Mouse (Mus musculus) cerebellum, postnatal 25 days (tissue): ENCODE data around the gene Eif3i.

Experiments used
- DNase-seq, 2 experiments: peaks; one replicate each; pipeline ENCODE4 v3.0.0; 2021; ENCODE audit warnings: mixed read lengths in 2 of 2

Eif3i gene

DNA sequence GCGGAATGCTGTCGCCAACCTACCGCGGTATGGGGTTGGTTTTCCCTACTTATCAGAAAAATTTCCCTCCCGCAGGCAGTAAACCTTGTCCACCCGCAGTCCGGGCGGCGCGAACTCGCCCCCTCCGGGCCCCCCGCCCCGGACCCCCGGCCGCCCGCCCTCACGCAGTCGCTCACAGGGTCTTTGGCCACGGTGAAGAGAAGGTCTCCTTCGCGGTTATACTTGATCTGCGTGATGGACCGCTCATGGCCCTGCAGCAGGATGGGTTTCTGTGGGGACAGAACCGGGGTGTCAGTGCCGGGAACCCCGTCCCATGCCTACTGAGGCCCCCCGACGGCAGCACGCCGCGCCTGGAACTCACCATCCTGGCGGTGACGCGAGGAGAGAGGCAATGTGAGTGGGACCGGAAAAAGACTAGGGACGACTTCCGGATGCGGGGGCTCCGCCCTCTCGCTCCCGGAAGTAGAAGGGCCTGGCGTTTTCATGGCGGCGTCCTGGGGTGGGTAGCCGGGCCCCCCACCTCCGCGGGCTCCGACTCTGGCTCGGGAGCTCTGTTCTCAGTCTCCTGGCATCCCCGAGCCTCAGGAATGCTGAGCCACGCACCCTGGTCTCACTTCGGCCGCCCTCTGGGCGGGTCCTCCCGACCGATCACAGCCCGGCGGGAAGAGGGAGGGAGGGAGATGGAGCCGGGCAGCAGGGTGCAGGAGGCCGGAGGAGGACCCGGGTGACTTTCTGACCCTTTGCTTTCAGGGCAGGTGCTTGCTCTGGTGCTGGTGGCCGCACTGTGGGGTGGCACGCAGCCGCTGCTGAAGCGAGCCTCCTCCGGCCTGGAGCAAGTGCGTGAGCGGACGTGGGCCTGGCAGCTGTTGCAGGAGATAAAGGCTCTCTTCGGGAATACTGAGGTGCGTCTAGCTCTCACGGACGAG, at the start of gene Eif3i, which contains the start of gene Tmem234:
Gene Eif3i, minus strand, starts transcription at position 416 of the 926 bp plus-strand sequence.
Gene Tmem234, plus strand, starts transcription at position 436 of the 926 bp plus-strand sequence.
- DNase-seq: peak; percentile 81 to 87

DNA sequence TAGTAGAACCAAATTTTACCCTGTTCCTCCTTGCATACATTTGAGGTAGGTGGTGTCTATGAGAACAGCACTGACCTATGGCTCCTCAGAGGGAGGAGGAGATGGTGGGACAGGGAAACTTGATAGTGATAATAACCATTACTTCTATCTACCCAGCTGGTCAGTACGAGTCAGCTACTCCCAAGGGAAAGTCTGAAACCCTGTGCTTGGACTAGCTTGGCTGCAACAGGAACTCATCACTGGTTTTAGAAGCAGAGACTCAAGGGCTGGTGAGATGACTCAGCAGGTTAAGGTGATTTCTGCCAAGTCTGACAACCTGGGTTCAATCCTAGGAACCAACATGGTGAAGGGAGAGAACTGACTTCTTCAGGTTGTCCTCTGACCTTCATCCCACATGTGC, 48.2 kb upstream of the Eif3i start:
- DNase-seq: no peak

DNA sequence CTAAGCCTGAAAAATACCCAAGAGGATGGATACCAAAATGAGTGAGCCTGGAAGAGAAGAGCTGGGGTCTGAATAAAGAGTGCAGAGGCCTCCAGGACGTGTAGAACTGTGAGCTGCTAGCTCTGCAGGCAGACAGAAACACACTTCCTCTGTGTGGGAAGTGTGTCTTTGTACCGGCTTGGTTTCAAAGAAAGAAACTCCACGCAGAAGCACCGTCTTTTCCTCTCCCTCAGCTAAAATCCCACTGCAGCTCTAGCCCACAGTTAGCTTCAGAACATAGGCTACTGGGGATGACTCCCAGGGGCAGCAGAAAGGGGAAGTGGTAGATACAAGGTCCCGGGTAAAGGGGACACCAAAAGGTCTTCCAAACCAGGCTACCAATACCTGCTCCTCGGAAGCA, 44.8 kb upstream of the Eif3i start:
- no peak for DNase-seq

DNA sequence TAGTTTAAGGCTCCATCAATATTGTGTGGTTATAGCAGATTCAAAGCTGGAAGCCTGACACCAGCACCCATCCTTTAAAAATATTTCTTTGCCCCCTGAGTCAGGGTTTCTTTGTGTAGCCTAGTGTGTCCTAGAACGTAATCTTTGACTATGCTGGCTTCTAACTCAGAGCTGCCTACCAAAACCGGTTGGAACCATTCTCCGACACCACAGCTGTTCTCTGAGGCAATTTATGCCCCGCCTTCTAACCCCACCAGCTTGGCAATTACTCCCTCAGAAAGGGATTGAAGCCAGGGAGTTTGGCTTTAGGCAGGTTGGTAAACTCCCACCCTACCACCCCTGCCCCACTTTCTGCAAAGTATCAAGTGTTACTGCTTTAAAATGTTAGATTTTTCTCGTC, 41.3 kb upstream of the Eif3i start:
- DNase-seq: no peak

DNA sequence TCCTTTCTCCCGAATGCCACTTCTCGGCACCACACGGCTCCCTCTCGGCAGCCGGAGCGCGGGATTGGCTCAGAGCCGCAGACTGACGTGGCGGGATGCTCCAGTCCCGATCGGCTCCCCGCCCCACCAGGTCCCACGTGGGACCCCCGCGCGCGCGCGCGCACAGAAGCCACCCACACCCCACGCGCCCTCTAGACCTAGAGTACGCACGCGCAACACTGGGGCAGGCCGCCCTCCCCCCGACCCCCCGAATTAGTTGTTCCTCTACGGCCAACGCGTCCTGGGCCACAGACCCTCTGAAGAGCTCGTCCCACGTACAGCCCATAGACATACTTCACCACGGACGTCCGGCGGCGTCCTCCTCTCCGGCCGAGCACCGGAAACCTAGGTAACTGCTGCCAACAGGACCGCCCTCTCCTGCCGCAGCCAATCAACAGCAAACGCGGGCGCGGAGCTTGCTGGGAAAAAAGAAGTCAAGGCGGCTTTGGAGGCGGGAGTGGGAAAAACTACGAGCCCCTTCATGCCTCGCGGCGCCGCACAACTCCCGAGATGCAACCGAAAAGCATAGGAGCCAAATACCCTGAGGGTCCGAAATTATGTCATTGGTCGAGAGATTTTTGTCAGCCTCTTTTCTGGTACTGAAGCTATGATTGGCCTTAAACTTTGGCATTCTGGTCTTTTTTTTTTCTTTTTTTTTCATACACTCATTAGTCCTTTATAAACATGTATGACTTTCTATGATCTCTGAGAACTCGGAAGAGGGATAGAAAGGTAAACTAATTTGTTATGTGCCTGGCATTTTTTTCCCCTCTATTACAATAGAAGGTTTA, 40.4 kb upstream of the Eif3i start, which contains the start of gene Txlna:
Gene Txlna, minus strand, starts transcription at position 428 of the 830 bp plus-strand sequence.
- peak; percentile 98 to 99 for DNase-seq

DNA sequence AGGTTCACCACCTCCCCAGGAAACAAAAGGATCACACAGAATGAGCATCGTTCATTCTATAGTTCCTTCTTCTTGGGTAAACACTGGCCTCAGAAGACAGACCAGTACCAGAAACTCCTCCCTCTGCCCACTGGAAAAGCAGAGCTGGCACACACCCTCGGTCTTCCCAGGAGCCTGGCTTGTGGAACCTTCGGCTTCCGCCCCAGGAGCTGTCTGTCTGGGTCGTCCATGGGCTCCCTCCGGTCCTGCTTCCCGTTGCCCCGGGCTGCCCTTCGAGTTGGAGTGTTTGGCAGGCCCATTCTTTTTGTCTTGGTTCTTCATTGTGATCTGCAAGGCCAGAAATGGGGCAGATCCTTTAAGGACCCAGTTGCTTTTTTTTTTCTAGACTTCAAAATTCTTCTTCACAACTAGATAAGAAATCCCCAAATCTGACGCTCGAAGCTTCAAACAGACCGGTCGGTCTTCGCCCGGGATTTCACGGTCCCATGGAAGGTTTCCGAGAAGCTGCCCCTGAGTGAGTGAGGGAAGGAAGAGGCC, 39.7 kb upstream of the Eif3i start:
- DNase-seq: peak; percentile 72 to 74

DNA sequence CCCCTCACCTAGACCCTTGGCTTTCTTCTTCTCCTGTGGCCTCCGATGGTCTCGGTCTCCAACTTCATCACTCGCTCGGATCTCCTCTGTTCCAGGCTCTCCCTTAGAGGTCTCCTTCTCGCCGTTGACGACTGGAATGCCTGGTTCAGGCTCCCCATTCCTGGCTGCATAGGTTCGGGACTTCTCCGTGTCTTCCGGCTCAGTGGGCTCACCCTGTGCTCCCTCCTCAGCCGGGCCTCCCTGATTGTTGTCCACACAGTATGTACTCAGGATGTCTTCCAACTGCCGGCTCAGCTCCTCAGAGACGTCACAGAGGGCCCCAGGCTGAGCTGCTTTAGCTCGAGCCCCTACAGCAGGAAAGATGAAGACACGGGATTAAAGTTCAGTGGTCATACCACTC, 38.8 kb upstream of the Eif3i start:
- DNase-seq: no peak

DNA sequence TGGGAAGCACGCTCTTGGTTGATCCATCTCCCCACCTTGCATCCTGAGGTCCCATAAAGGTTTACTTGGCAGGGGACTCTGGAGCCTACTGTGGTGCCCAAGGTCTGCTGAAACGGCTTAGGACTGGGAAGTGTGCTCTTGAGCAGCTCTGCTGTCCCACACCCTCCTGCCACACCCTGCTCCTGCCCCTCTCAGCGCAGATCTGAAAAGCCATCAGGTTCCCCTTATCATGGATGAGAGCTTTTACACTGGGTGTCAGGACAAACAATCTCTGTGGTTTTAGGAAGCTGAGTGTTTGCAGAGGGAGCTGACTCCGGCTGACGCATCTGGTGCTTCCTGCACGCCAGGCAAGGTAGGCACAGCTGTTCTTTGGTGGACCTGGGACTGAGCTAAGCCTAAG, 33.4 kb upstream of the Eif3i start:
- no peak for DNase-seq

DNA sequence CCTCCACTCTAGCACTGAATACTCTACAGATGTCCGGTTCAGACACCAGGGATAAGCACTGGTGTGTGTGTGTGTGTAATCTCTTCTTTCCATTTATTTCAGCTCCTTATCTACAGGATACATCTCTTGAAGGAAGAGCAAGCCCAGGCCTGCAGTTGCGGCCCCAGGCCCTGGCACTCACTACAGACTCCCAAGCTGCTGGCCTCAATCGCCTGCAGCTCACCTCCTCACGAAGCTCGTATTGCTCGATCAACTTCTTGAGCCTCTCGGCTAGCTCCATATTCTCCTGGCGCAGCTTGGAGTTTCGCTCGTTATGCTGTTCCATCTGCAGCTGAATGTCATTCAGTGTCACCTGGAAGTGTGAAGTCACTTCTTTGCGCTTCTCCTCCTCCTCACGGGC, 31.4 kb upstream of the Eif3i start:
- DNase-seq: no peak

DNA sequence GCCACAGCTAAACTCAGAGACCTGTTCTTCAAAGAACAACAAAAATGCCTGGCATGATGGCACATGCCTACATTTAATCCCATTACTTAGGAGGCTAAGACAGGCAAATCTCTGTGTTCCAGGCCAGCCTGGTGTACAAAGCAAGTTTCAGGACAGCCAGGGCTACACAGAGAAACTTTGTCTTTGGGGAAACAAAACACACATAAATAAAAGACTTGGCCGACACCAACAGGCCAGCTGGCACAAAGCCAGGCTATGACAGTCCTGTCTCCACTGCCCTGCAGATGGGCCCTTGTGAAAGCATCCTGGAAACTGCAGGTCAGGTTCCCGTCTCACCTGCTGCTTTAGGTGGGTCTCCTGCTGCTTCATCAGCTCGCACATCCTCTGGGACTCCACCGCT, 30.5 kb upstream of the Eif3i start:
- DNase-seq: peak; percentile 48 to 71

DNA sequence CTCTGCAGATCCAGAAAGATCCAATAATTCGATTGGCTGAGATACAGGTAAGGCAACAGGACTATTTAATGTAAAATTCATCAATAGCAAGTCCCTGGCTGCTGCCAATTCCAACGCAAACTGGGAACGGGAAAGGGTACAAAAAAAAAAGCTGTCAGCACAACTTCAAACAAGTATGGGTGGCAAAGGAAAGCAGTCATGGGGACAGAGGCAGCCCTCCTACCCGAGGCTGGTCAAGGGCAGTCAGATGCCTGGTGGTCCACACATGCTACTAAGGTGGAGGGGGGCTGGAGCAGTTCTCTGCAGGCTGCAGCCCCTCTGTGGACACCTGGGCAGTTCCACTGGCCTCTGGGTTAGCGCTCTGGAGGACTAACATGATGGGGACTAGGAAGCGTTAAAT, 25.6 kb upstream of the Eif3i start:
- no peak for DNase-seq

DNA sequence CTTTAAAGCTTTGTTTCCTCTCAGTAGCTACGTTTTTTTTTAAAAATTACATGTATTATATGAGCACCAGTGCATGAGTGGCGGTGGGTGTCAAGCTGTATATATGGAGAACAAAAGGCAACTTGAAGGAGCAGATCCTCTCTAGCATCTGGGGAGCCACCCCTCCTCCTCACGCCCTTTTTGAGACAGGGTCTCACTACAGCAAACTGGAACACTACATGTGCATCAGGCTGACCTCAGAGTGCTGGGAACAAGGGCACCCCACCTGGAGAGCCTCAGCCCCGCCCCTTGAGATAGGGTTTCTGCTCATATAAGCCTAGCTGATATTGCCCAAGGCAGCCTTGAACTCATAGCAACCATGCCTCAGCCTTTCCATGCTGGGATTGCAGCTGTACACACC, 25.0 kb upstream of the Eif3i start:
- no peak for DNase-seq

DNA sequence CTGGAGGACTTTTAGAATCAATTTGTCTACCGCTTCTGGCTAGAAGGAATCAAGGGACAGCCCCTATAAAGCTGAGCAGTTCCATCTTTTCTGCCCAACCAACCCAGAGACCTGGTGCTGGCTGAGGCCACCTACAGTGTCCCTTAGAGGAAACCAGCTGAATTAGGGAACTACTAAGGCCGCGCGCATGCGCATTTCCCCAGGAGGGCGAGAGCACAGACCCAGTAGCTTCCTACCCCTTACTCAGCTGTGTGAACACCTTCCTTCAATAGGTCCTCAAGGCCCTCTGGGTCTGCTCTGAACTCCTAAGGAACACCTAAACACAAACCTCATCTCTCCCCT, 24.6 kb upstream of the Eif3i start:
- peak; percentile 74 to 77 for DNase-seq

DNA sequence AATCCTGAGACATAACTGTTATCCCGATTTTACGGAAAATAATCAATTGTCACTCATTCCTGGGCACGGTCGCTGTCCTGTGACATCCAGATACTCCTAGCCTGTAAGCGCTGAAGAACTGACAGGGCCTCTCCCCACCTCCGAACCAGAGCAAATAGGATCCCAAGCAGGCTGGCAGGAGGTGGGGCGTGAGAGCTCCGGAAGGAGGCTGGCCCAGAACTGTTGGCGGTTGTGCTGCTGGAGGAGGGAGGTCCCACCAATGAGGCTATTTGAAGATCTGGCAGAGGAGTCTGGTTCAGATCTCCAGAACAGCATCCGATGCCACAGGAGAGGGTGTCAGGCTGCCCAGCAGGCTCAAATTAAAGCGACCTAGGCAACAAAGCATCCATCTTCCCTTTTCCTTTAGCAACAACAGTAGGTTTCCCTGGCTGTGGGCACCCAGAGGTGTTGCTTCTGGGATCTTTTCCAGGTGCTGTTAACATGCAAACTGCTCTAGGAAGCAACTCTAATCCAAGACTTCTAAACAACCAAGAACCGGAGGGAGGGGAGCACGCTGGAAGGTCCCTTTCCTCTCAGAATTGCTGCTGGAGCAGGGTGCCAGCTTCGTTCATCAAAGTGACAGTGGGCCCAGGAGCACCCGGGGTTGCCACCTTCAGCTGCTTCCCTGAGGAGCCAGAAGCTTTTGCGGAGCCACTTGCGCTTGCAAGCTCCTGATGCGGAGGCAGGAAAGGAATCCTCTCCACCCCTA, 24.0 kb upstream of the Eif3i start:
- peak; percentile 88 to 91 for DNase-seq

DNA sequence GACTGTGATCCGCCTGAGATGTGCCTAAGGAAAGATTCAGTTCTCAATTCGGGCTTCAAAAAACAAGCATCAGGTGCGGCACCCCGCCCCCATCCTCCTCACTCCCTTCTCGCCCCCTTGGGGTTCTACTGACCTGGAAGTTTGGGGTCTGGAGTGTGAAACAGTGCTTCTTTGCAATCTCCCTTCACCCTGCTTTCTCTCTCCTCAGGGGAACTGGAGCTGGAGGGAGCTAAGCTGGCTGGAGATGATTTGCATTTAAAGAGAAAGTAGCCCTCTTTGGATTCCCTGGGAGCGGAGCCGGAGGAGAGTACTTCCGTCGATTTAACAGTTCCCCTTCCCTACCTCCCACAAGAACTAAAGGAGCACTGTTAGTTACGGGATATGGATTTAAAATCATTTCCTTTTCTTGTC, 23.2 kb upstream of the Eif3i start, which contains the start of gene Ccdc28b:
Gene Ccdc28b, minus strand, starts transcription at position 267 of the 411 bp plus-strand sequence.
- DNase-seq: peak; percentile 64 to 74

DNA sequence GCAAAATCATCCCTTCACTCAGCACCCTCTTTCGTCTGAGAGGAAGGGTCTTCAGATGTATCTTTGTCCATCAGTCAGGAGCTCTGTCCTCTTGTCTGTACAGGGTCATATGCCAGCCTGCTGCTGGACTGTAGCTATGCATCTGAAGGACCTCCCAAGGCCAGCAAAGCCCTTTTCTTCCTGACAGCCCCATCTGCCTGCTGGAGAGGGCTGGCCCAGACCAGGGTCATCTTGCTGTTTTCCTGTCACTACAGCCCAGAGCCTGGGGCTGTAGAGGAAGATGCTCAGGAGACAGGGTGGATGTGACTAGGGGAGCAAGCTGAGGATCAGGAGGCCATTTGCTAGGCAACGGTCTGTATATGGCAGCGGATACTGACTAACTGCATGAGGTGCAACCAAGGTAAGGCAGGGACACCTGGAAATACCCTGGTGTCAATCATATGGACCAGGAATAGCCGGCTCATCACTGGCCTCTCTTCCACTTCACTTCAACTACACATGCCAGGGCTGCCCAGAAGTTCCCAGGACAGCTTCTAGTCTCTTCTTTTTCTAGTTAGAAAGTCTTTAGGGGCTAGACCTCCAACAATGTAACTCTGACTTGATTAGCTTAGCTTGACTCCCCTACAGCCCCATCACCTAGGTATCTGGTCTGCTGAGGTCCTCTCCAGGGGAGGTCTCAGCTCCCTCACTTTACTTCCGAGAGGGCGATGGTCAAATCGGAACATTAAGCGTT, 22.5 kb upstream of the Eif3i start:
- peak; percentile 56 to 64 for DNase-seq

DNA sequence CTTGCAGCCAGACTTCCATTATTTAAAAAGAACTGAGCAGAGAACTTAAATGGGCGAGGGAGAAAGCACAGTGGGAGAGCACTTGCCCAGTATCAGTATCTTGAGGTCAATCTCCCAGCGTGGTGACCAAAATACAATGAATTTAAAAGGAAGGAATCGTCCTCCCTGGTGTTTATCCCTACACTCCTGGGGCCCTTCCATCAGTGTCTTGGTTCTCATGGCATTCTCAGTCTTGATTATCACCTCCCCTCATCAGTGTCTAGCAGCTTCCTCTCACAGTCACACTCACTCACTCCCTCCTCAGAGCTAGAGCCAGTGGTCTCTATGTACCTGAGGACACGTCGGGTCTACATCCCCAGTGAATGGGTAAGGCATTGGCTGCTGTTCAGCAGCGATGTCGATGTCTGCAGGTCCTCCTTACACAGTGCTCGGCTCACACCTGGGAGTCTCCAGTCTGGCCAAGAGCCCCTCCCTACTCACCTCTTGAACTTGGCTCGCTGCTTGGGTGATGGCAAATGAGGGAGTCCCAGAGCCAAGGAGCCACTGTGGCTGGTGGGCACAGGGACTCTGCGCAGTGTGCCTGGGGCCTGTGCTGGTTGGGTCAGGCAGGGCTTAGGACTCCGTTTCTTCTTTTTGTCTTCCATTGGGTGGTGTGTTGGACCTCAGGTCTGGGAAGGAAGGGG, 21.8 kb upstream of the Eif3i start:
- peak; percentile 58 to 62 for DNase-seq

DNA sequence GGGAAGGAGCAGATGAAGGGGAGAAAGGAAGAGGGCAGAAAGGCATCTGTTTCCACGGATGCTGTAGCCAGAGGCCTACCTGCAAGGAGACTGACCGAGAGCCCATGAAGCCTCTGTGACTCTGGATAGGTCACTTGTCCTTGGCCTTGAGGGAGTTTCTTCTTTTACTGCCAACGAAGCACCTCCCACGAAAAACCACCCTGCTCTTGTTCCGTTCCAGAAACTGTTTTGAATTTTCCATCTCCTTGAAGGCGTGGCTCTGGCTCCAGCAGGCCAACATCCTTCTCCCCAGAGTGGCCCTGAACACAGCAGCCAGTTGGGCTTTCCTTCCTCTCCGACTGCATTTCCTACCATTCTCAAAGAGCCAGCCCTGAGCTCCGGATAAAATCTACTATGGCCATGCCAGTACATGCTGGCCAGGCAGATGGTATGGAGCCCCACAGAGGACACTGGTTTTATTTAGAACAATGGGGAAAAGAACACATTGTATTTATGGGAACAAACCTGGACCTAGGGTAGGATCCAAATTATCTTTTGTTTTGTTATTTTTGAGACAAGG, 20.9 kb upstream of the Eif3i start:
- peak; percentile 76 to 79 for DNase-seq

DNA sequence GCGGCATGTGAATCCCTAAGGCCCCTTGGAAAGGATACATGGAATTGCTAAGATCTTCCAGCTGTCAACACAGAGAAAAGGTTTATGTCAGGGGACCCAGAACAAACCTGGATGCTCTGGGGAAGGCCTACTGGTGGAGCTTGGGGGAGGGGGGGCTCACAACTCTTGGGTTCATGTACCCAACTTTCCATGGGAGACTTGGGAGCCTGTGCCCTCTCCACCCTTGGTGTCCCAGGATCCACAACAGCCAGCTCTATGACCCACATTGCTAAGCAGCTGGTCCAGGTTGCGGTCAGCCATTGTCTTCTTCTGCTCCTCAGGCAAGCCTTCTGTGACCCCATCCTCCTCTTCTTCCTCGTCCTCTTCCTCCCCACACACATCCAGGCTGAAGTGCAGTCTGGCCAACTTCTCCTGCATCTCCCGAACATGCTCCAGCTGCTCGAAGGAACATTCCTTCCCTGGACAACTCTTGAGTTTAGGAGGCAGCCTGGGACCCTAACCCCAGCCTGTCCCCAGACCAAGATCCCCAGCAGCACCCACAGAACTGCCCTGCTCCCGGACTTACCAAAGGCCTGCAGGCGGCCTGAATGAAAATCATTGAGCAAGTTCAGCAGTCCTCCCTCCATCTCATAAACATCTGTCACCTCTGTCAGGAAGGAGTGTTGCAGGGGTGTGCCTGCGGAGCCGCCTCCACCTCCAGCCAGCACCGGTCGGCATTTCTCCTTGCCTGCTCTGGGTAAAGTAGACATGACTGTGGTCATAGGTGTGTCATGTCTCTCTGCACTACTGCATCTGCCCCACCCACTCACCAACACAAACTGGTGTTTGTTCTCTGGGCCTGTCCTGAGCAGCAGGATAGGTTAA, 20.2 kb upstream of the Eif3i start:
- peak; percentile 33 to 49 for DNase-seq
